Mouse (Mus musculus) G1E (cell line): ENCODE data around the gene Dcst1.

ENCODE experiments used
- POLR2AphosphoS5 ChIP-seq: IDR thresholded peaks from 2 replicates; pipeline ENCODE4 v1.6.1; 2012; ENCODE audit warnings: low read depth, low read length, inconsistent platforms; ENCODE audit not compliant: insufficient replicate concordance
- TAL1 ChIP-seq: conservative IDR thresholded peaks from 2 replicates; pipeline ENCODE4 v1.6.1; 2012; ENCODE audit warnings: low read depth, low read length, inconsistent platforms, mixed read lengths

DNA sequence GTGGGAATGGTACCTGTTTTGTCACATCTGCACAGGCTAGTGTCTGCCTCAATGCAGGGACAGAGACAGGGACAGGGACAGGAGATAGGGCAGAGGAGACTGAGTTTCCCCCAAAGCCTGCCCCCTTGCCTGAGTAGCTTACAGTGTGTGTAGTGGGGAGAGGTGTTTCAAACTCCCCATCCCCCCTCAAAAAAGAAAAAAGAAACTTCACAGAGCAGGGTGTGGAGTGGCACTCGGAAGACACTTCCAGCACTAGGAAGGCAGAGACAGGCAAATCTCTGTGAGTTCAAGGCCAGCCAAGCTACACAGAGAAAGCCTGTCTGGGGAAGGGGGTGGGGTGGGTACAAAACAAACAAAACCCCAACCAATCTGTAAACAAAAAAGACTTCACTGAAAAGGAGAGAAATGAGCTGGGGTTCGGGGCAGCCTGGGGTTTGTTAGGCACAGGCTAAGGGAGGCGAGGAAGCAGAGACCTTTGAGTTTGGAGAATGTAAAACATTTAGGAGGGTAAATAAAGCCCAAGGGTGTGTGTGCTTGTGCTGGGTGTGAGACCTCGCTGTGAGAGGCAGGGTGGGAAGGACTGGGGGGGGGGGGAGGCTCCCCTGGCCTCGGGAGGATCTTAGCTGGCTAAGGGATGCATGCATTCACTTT lies 8.7 kb upstream of the Dcst1 start:
- TF ChIP-seq POLR2AphosphoS5 (no peak), TAL1 (no peak)
